In the genomic region with DNA sequence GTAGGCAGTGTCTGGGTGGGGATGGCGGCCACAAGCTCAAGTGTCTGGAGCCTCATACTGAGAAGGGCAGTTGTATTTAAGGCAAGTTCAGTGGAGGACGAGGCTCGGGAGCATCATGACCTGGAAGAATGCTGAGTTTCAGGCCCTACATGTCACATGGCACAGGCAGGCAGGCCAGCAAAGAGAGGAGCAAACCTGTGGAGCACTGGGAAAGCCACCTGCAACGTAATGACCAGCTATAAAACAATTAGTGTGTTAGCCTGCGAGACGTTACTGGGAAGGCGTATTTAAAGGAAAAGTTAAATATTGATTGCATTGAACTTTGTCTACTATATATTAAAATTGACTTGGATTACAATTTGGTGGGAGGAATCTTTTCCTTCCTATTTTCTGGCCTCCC, we compare ENCODE assay signal across 27 mouse cellular contexts.
DNase-seq lines count a peak whose midpoint lies in the region; ATAC-seq and TF ChIP-seq lines count a peak whose summit lies in the region.
"Had no signal": no experiment of that assay in that cellular context is flagged by ENCODE, and none has a peak within 500 bp of the region (broad histone marks: within the 10 kb centered on the region; RNA-seq: fewer than 3 reads in every experiment).

No protein-coding gene starts in this region.

- no peaks in the 10 kb centered on the region for H3K36me3 ChIP-seq in intestine, embryonic 16.5 days (ENCODE audit: control insufficient read depth, insufficient read depth, low read length)
- no peaks in the 10 kb centered on the region for H3K36me3 ChIP-seq in hindbrain, embryonic 16.5 days (ENCODE audit: control insufficient read depth, insufficient read depth, low read length)
- H3K36me3 ChIP-seq: embryonic facial prominence, embryonic 12.5 days; embryonic facial prominence, embryonic 15.5 days; forebrain, embryonic 12.5 days; forebrain, embryonic 15.5 days; heart, embryonic 12.5 days; heart, embryonic 15.5 days had no signal

- CTCF ChIA-PET in Patski (lab: Charles Lee) = no interaction called here

- peak; percentile 41 for ATAC-seq in Patski
- peak; percentile 87 for ATAC-seq in intestine, embryonic 16.5 days
- ATAC-seq in hindbrain, embryonic 16.5 days = no peak
- ATAC-seq: activated CD4-positive, CD25-positive, alpha-beta regulatory T cell, adult 4 months; CD4-positive, CD25-positive, alpha-beta regulatory T cell, adult 4 months; forebrain, embryonic 15.5 days had no signal

- WGBS in intestine, embryonic 16.5 days = 60% methylated on average over 7 of the region's 7 CpGs
- WGBS in hindbrain, embryonic 16.5 days = 88% methylated on average over 7 of the region's 7 CpGs

- peak overlapping the region; percentile 2; the same call in 1 of the 2 replicates for H3K4me2 ChIP-seq in intestine, embryonic 16.5 days (ENCODE audit: low read depth, low read length)
- H3K4me2 ChIP-seq in hindbrain, embryonic 16.5 days (ENCODE audit: low read length) = no peak overlapping the region
- H3K4me2 ChIP-seq: embryonic facial prominence, embryonic 12.5 days; embryonic facial prominence, embryonic 15.5 days; forebrain, embryonic 12.5 days; forebrain, embryonic 15.5 days; heart, embryonic 12.5 days; heart, embryonic 15.5 days; hindbrain, embryonic 14.5 days had no signal

- no peak overlapping the region for H3K9ac ChIP-seq in intestine, embryonic 16.5 days (ENCODE audit: low read depth, low read length)
- H3K9ac ChIP-seq in hindbrain, embryonic 16.5 days (ENCODE audit: low read depth, low read length) = no peak overlapping the region
- H3K9ac ChIP-seq: embryonic facial prominence, embryonic 12.5 days; embryonic facial prominence, embryonic 15.5 days; forebrain, embryonic 12.5 days; forebrain, embryonic 15.5 days; heart, embryonic 12.5 days; heart, embryonic 15.5 days; hindbrain, embryonic 14.5 days had no signal

- POLR2A ChIA-PET in Patski (lab: Charles Lee) = no interaction called here

- no peak for TF ChIP-seq CTCF in Patski (IDR thresholded peaks at IDR 0.05)
- no peak for TF ChIP-seq CTCF in embryonic fibroblast, embryonic 13.5 days (IDR thresholded peaks at IDR 0.05; ENCODE audit: borderline replicate concordance, insufficient read depth, low read length)

- H3K4me1 ChIP-seq in embryonic fibroblast, embryonic 13.5 days (ENCODE audit: control insufficient read depth, insufficient read depth, low read length) = peaks cover 5% of the 10 kb centered on the region
- H3K4me1 ChIP-seq in intestine, embryonic 16.5 days (ENCODE audit: control insufficient read depth, insufficient read depth, low read length) = peaks cover 7% of the 10 kb centered on the region
- H3K4me1 ChIP-seq in hindbrain, embryonic 16.5 days (ENCODE audit: control insufficient read depth, insufficient read depth, low read depth, low read length) = no peaks in the 10 kb centered on the region
- H3K4me1 ChIP-seq: embryonic facial prominence, embryonic 12.5 days; embryonic facial prominence, embryonic 15.5 days; forebrain, embryonic 15.5 days had no signal

- no peaks in the 10 kb centered on the region for H3K27me3 ChIP-seq in Patski
- H3K27me3 ChIP-seq in intestine, embryonic 16.5 days (replicated peaks; ENCODE audit: control insufficient read depth, insufficient read depth, low read length) = no peaks in the 10 kb centered on the region
- no peaks in the 10 kb centered on the region for H3K27me3 ChIP-seq in hindbrain, embryonic 16.5 days (replicated peaks; ENCODE audit: control insufficient read depth, insufficient read depth, low read length)
- H3K27me3 ChIP-seq: embryonic facial prominence, embryonic 12.5 days; embryonic facial prominence, embryonic 15.5 days; forebrain, embryonic 12.5 days; forebrain, embryonic 15.5 days; heart, embryonic 12.5 days; heart, embryonic 15.5 days had no signal

- H3K4me3 ChIP-seq in embryonic fibroblast, embryonic 13.5 days (ENCODE audit: insufficient read depth, low read length) = no peak overlapping the region
- no peak overlapping the region for H3K4me3 ChIP-seq in intestine, embryonic 16.5 days (ENCODE audit: low read length)
- H3K4me3 ChIP-seq in hindbrain, embryonic 16.5 days (ENCODE audit: low read length) = no peak overlapping the region
- H3K4me3 ChIP-seq: embryonic facial prominence, embryonic 12.5 days; embryonic facial prominence, embryonic 15.5 days; erythroblast, embryonic 14.5 days; forebrain, embryonic 12.5 days; forebrain, embryonic 15.5 days; heart, embryonic 12.5 days; heart, embryonic 15.5 days had no signal

- TF ChIP-seq POLR2A in embryonic fibroblast, embryonic 13.5 days (IDR thresholded peaks at IDR 0.05; ENCODE audit: low read depth, low read length) = no peak

- in situ Hi-C loops in Patski (cut with MboI; ENCODE audit: low pct_unique_long_range_greater_than_20kb) = no loop called here

- no peaks in the 10 kb centered on the region for H3K9me3 ChIP-seq in intestine, embryonic 16.5 days (ENCODE audit: control insufficient read depth, low read length)
- no peaks in the 10 kb centered on the region for H3K9me3 ChIP-seq in hindbrain, embryonic 16.5 days (ENCODE audit: control insufficient read depth, low read length)
- H3K9me3 ChIP-seq: embryonic facial prominence, embryonic 12.5 days; embryonic facial prominence, embryonic 15.5 days; forebrain, embryonic 12.5 days; forebrain, embryonic 15.5 days; heart, embryonic 12.5 days; heart, embryonic 15.5 days had no signal

- peak overlapping the region; percentile 62 for H3K27ac ChIP-seq in embryonic fibroblast, embryonic 13.5 days (ENCODE audit: insufficient read depth, low read length)
- peak overlapping the region; percentile 47; the same call in 1 of the 2 replicates for H3K27ac ChIP-seq in intestine, embryonic 16.5 days (ENCODE audit: low read length)
- H3K27ac ChIP-seq in hindbrain, embryonic 16.5 days (ENCODE audit: low read depth, low read length) = no peak overlapping the region
- H3K27ac ChIP-seq: embryonic facial prominence, embryonic 12.5 days; embryonic facial prominence, embryonic 15.5 days; forebrain, embryonic 12.5 days; forebrain, embryonic 15.5 days; heart, embryonic 15.5 days; hindbrain, embryonic 14.5 days had no signal

- DNase-seq in Patski (ENCODE audit: low read depth, low spot score) = no peak
- DNase-seq in skeletal muscle tissue, adult 2 months (ENCODE audit: low read depth, low spot score) = peak; percentile 58
- DNase-seq in thymus, postnatal 10 days (ENCODE audit: low spot score in 2 of 2) = no peak
- no peak for DNase-seq in thymus, adult 18-20 months
- DNase-seq: adrenal gland, postnatal 10 days; adrenal gland, postnatal 36 days; cerebellum, adult 18-20 months; cerebellum, adult 9-11 months; cerebellum, postnatal 25 days; gastrocnemius, postnatal 10 days; heart, adult 18-20 months; heart, postnatal 10 days; heart, postnatal 36 days; kidney, adult 11 months had no signal
